Mouse (Mus musculus) small intestine, adult 2 months (tissue): ENCODE data around the gene Ift43.

ENCODE experiments used
- CTCF ChIP-seq: fragments of 200-500 bp; IDR thresholded peaks from 2 replicates; pipeline ENCODE4 v1.5.1; 2012; ENCODE audit warnings: low read depth, mild to moderate bottlenecking, control low read depth, inconsistent platforms, low read length, moderate library complexity, mixed read lengths; ENCODE audit not compliant: insufficient replicate concordance, insufficient read length; ENCODE audit errors: extremely low read depth
- POLR2A ChIP-seq: fragments of 200-500 bp; IDR thresholded peaks from 2 replicates; pipeline ENCODE4 v1.6.1; 2012; ENCODE audit warnings: low read depth, mild to moderate bottlenecking, control low read depth, inconsistent platforms, low read length, moderate library complexity

GRCm38 (mm10) chr12:86124016-86124415, 41.7 kb downstream of the Ift43 start:
- TF ChIP-seq CTCF (no peak), POLR2A (no peak)
